In the genomic region with DNA sequence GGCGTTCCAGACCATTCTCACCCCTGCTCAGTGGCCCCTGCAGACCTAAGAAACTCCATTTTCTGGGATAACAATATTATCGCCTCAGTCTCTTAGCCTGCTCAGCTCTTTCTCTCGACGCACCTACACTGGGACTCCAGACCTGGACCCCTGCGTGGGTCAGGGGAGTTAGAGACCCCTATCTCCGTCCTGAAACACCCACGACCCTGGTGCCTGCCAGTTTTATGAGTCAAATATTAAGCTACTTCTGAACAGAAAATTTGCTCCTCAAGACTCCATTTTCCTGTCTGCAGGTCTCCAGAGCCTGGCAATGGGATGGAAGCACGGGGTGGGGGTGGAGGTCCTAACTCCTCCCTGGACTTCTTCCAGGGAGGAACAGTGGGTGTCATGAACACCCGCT, we compare ENCODE assay signal across 8 mouse cellular contexts. TPM values are rescaled to one million over a fixed set of nuclear protein-coding genes. Genes with fewer than 3 reads are reported as not detected.
DNase-seq lines count a peak whose midpoint lies in the region; ATAC-seq and TF ChIP-seq lines count a peak whose summit lies in the region.

No protein-coding gene starts in this region.

- peaks cover 2% of the 10 kb centered on the region; the same call in 1 of the 2 replicates for H3K4me1 ChIP-seq in heart, adult 2 months (ENCODE audit: control insufficient read depth, insufficient read depth, low read length)
- peaks cover 38% of the 10 kb centered on the region for H3K4me1 ChIP-seq in forebrain, embryonic 14.5 days (ENCODE audit: control insufficient read depth, insufficient read depth, low read length)
- H3K4me1 ChIP-seq in liver, embryonic 14.5 days (replicated peaks; ENCODE audit: control insufficient read depth in 2 of 2, insufficient read depth in 2 of 2, low read length in 1 of 2): no peaks in the 10 kb centered on the region; a peak in 1 of 4 replicates

- TF ChIP-seq EP300 in heart, adult 2 months (IDR thresholded peaks at IDR 0.05; ENCODE audit: insufficient read depth, low read depth, low read length): no peak
- no peak for TF ChIP-seq EP300 in liver, embryonic 14.5 days (IDR thresholded peaks at IDR 0.05; ENCODE audit: low read depth)

- peak overlapping the region; percentile 86 for H3K4me3 ChIP-seq in heart, adult 2 months
- H3K4me3 ChIP-seq in C2C12 (ENCODE audit: insufficient read depth, poor library complexity, severe bottlenecking): no peak overlapping the region
- peak overlapping the region; percentile 57 for H3K4me3 ChIP-seq in forebrain, embryonic 14.5 days (ENCODE audit: low read depth, low read length)
- peak overlapping the region in 1 of 2 experiments; percentile 55; a peak in 1 of 4 replicates for H3K4me3 ChIP-seq in liver, embryonic 14.5 days (ENCODE audit: insufficient read depth in 1 of 2, low read depth in 2 of 2, low read length in 2 of 2)

- peak overlapping the region; percentile 98 for H3K4me2 ChIP-seq in forebrain, embryonic 14.5 days (ENCODE audit: low read length)
- peak overlapping the region; percentile 70 for H3K4me2 ChIP-seq in liver, embryonic 14.5 days (ENCODE audit: low read depth)

- no peak for TF ChIP-seq CTCF in heart, adult 2 months (IDR thresholded peaks at IDR 0.05)
- no peak for TF ChIP-seq CTCF in C2C12 (IDR thresholded peaks at IDR 0.05; ENCODE audit: control insufficient read depth, insufficient read depth, insufficient read length)
- TF ChIP-seq CTCF in liver, embryonic 14.5 days (IDR thresholded peaks at IDR 0.05; ENCODE audit: low read depth): no peak

- peak overlapping the region; percentile 88 for H3K9ac ChIP-seq in heart, adult 2 months (ENCODE audit: low read depth, low read length)
- H3K9ac ChIP-seq in forebrain, embryonic 14.5 days (ENCODE audit: low read length): peak overlapping the region; percentile 96
- H3K9ac ChIP-seq in liver, embryonic 14.5 days (replicated peaks): no peak overlapping the region

- no peaks in the 10 kb centered on the region for H3K79me3 ChIP-seq in C2C12 (ENCODE audit: low read depth)

- 12% methylated on average over 9 of the region's 9 CpGs for WGBS in heart, adult 2 months
- 3% methylated on average over 9 of the region's 9 CpGs for WGBS in forebrain, embryonic 14.5 days
- 2% methylated on average over 9 of the region's 9 CpGs for WGBS in liver, embryonic 14.5 days (ENCODE audit: insufficient replicate concordance)

- peaks cover 14% of the 10 kb centered on the region for H3K27me3 ChIP-seq in heart, adult 2 months (ENCODE audit: control insufficient read depth, insufficient read depth, low read length)
- H3K27me3 ChIP-seq in C2C12 (ENCODE audit: control insufficient read depth, insufficient read depth, insufficient read length): peaks cover 19% of the 10 kb centered on the region
- peaks cover 53% of the 10 kb centered on the region for H3K27me3 ChIP-seq in forebrain, embryonic 14.5 days (replicated peaks; ENCODE audit: control insufficient read depth, insufficient read depth, low read length)
- peaks cover 83% of the 10 kb centered on the region for H3K27me3 ChIP-seq in liver, embryonic 14.5 days (ENCODE audit: control insufficient read depth, insufficient read depth, low read length)

- peak in 1 of 2 experiments; percentile 21 for DNase-seq in heart, adult 2 months
- no peak for DNase-seq in heart, postnatal 10 days
- no peak for DNase-seq in forebrain, embryonic 14.5 days (ENCODE audit: low spot score)
- no peak for DNase-seq in liver, embryonic 14.5 days (ENCODE audit: low read depth in 3 of 3, low spot score in 3 of 3)
- DNase-seq in frontal cortex, postnatal 25 days (ENCODE audit: low spot score in 2 of 2): no peak
- no peak for DNase-seq in gastrocnemius, postnatal 10 days

- H3K9me3 ChIP-seq in forebrain, embryonic 14.5 days (replicated peaks; ENCODE audit: control insufficient read depth, low read length): no peaks in the 10 kb centered on the region
- H3K9me3 ChIP-seq in liver, embryonic 14.5 days (ENCODE audit: control insufficient read depth, low read length): no peaks in the 10 kb centered on the region

- H3K79me2 ChIP-seq in heart, adult 2 months (replicated peaks; ENCODE audit: control insufficient read depth, insufficient read depth, low read length): no peaks in the 10 kb centered on the region
- H3K79me2 ChIP-seq in C2C12 (ENCODE audit: control insufficient read depth, insufficient read depth): no peaks in the 10 kb centered on the region

- no peak for TF ChIP-seq POLR2A in heart, adult 2 months (IDR thresholded peaks at IDR 0.05; ENCODE audit: insufficient read depth, low read depth, low read length)

- peak overlapping the region; percentile 87 for H3ac ChIP-seq in C2C12 (ENCODE audit: control insufficient read depth, insufficient read length, low read depth)

- peak overlapping the region; percentile 96 for H3K27ac ChIP-seq in heart, adult 2 months
- H3K27ac ChIP-seq in forebrain, embryonic 14.5 days (ENCODE audit: low read depth, low read length): 0 out of 2 replicates have a peak overlapping the region, but pooled peaks have one; percentile 82
- H3K27ac ChIP-seq in liver, embryonic 14.5 days: no peak overlapping the region

- intact Hi-C loops in heart, adult 2 months (cut with DNase I): loop anchor here (1.0 to 2.0 kb wide), 2 partner anchors 28 to 70 kb away; no protein-coding TSS in a partner anchor
- intact Hi-C loops in heart, postnatal 10 days (cut with DNase I): loop anchor here (5.0 kb wide), 1 partner anchor 70 kb away; no protein-coding TSS in a partner anchor

- ATAC-seq in forebrain, embryonic 14.5 days: no peak
- ATAC-seq in liver, embryonic 14.5 days (ENCODE audit: insufficient read depth): no peak
- no peak for ATAC-seq in monocyte, adult 5-6 weeks (replicated peaks; ENCODE audit: insufficient number of reproducible peaks, low FRiP score, low TSS enrichment, poor library complexity, severe bottlenecking)

- no peaks in the 10 kb centered on the region for H3K36me3 ChIP-seq in heart, adult 2 months (ENCODE audit: control insufficient read depth, insufficient read depth, low read length)
- no peaks in the 10 kb centered on the region for H3K36me3 ChIP-seq in C2C12 (ENCODE audit: control insufficient read depth, insufficient read depth)
- H3K36me3 ChIP-seq in forebrain, embryonic 14.5 days (ENCODE audit: control insufficient read depth, insufficient read depth, low read length): no peaks in the 10 kb centered on the region
- H3K36me3 ChIP-seq in liver, embryonic 14.5 days (replicated peaks; ENCODE audit: control insufficient read depth, insufficient read depth, low read depth): no peaks in the 10 kb centered on the region

TF ChIP-seq in C2C12, 6 proteins besides CTCF, POLR2A, EP300 and RAD21:
- TF ChIP-seq MYOD1 (IDR thresholded peaks at IDR 0.05; ENCODE audit: control insufficient read depth, insufficient read length, low read depth) (no peak), USF1 (IDR thresholded peaks at IDR 0.05; ENCODE audit: low read depth) (no peak), FOSL1 (IDR thresholded peaks at IDR 0.05; ENCODE audit: insufficient read depth, low read length, poor library complexity, severe bottlenecking) (no peak), MAX (IDR thresholded peaks at IDR 0.05) (no peak), CEBPB (IDR thresholded peaks at IDR 0.05; ENCODE audit: low read depth) (no peak), MYOG (IDR thresholded peaks at IDR 0.05; ENCODE audit: control insufficient read depth, extremely low read depth, insufficient read length) (no peak)

RNA-seq across cellular contexts. Expression of a gene that starts 16.5 kb away (rescaled TPM):
- total RNA-seq in heart, adult 2 months (2021): 1 to 10 TPM; 4.0 to 5.3 TPM
- 2.0 and 2.7 TPM in 2 replicates for polyA plus RNA-seq in heart, adult 2 months (2012; rRNA removed)
- total RNA-seq in heart, postnatal 10 days (2021): 1 to 10 TPM; 5.6 to 7.5 TPM
- polyA plus RNA-seq in C2C12 (2012; fragmentation: generic; extraction: Trizol): 6.4 TPM
- polyA plus RNA-seq in forebrain, embryonic 14.5 days (2014; fragmentation: Nextera tagmentation; extraction: Ambion mirVana): 12.8 and 15.0 TPM in 2 replicates
- polyA plus RNA-seq in liver, embryonic 14.5 days (2012; rRNA removed): 0.64 and 0.95 TPM in 2 replicates
- 1.6 and 2.1 TPM in 2 replicates for polyA plus RNA-seq in liver, embryonic 14.5 days (2014; fragmentation: Nextera tagmentation; extraction: Ambion mirVana)
- 1 to 10 TPM; 2.3 to 4.7 TPM for total RNA-seq in gastrocnemius, postnatal 10 days (2021)
- 2.7 to 7.3 TPM (median 4.7 TPM) in 3 replicates for total RNA-seq in monocyte, adult 5-6 weeks (2017)

RNA-seq across cellular contexts. Expression of a gene that starts 28.7 kb away (rescaled TPM):
- 10 to 100 TPM in 1 of 2 experiments, 1 to 10 TPM in 1; 8.1 to 12.3 TPM for total RNA-seq in heart, adult 2 months (2021)
- polyA plus RNA-seq in heart, adult 2 months (2012; rRNA removed): 4.7 and 5.4 TPM in 2 replicates
- total RNA-seq in heart, postnatal 10 days (2021): 10 to 100 TPM; 22.1 to 22.6 TPM
- 12.1 TPM for polyA plus RNA-seq in C2C12 (2012; fragmentation: generic; extraction: Trizol)
- polyA plus RNA-seq in forebrain, embryonic 14.5 days (2014; fragmentation: Nextera tagmentation; extraction: Ambion mirVana): 9.3 and 14.5 TPM in 2 replicates
- 1.8 and 3.3 TPM in 2 replicates for polyA plus RNA-seq in liver, embryonic 14.5 days (2012; rRNA removed)
- 1.6 and 2.0 TPM in 2 replicates for polyA plus RNA-seq in liver, embryonic 14.5 days (2014; fragmentation: Nextera tagmentation; extraction: Ambion mirVana)
- total RNA-seq in gastrocnemius, postnatal 10 days (2021): 1 to 10 TPM; 6.2 to 9.1 TPM
- total RNA-seq in monocyte, adult 5-6 weeks (2017): 35.2 to 45.8 TPM (median 42.2 TPM) in 3 replicates

RNA-seq across cellular contexts. Expression of a gene that starts 34.5 kb away (rescaled TPM):
- 1 to 10 TPM; 1.7 to 2.3 TPM for total RNA-seq in heart, adult 2 months (2021)
- polyA plus RNA-seq in heart, adult 2 months (2012; rRNA removed): 2.3 and 3.0 TPM in 2 replicates
- 1 to 10 TPM; 5.2 to 6.8 TPM for total RNA-seq in heart, postnatal 10 days (2021)
- 14.8 TPM for polyA plus RNA-seq in C2C12 (2012; fragmentation: generic; extraction: Trizol)
- polyA plus RNA-seq in forebrain, embryonic 14.5 days (2014; fragmentation: Nextera tagmentation; extraction: Ambion mirVana): 19.2 and 22.1 TPM in 2 replicates
- polyA plus RNA-seq in liver, embryonic 14.5 days (2012; rRNA removed): 1.4 and 1.7 TPM in 2 replicates
- 1.8 and 2.4 TPM in 2 replicates for polyA plus RNA-seq in liver, embryonic 14.5 days (2014; fragmentation: Nextera tagmentation; extraction: Ambion mirVana)
- total RNA-seq in gastrocnemius, postnatal 10 days (2021): 1 to 10 TPM; 2.3 to 3.0 TPM
- 0.75 to 2.7 TPM (median 2.2 TPM) in 3 replicates for total RNA-seq in monocyte, adult 5-6 weeks (2017)
